In the genomic region with DNA sequence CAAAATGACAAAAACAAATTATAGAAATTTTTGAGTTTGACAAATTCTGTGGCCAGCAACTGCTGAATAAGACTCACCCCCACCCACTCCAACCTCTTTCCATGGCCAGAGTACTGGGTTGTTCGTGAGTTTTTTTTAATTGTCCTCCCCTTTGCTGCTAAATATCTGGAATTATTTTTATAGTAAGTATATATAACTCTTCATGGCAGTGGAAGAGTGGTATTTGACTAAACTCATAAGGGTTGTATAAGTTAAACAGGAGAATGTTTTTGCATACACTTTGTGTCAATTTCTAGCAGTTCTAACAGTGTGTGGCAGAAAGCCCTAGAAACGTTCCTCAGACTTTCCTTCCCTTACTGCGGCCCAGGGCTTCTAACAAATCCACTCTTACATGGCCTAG, we compare ENCODE assay signal across 24 mouse cellular contexts. TPM values are rescaled to one million over a fixed set of nuclear protein-coding genes. Genes with fewer than 3 reads are reported as not detected.
"Had no signal": no experiment of that assay in that cellular context is flagged by ENCODE, and none has a peak within 500 bp of the region (broad histone marks: within the 10 kb centered on the region; RNA-seq: fewer than 3 reads in every experiment).

No protein-coding gene starts in this region.

- H3K4me1 ChIP-seq: intestine, embryonic 15.5 days; liver, embryonic 13.5 days; midbrain, embryonic 13.5 days; neural tube, embryonic 13.5 days had no signal

- DNase-seq: kidney, adult 11 months; kidney, adult 9 months; kidney, postnatal 14 days; kidney, postnatal 4 days; liver; liver, embryonic 13.5 days; lung, adult 2 months; lung, postnatal 14 days; right cerebral cortex, adult 18-20 months; right cerebral cortex, postnatal 14 days; right cerebral cortex, postnatal 4 days; thymus, adult 2 months; thymus, postnatal 14 days; thymus, postnatal 4 days had no signal

- H3K9ac ChIP-seq: intestine, embryonic 15.5 days; liver, embryonic 13.5 days; midbrain, embryonic 13.5 days; neural tube, embryonic 13.5 days had no signal

- H3K36me3 ChIP-seq: intestine, embryonic 15.5 days; liver, embryonic 13.5 days; midbrain, embryonic 13.5 days; neural tube, embryonic 13.5 days had no signal

- ATAC-seq: intestine, embryonic 15.5 days; midbrain, embryonic 13.5 days; midbrain, embryonic 16.5 days had no signal

- H3K27ac ChIP-seq: intestine, embryonic 15.5 days; liver, embryonic 13.5 days; midbrain, embryonic 13.5 days; neural tube, embryonic 13.5 days; stomach, postnatal 0 days had no signal

- H3K9me3 ChIP-seq: intestine, embryonic 15.5 days; liver, embryonic 13.5 days; midbrain, embryonic 13.5 days; neural tube, embryonic 13.5 days had no signal

- H3K4me3 ChIP-seq: intestine, embryonic 15.5 days; liver, embryonic 13.5 days; midbrain, embryonic 13.5 days; myocyte; neural tube, embryonic 13.5 days had no signal

- H3K4me2 ChIP-seq: intestine, embryonic 15.5 days; liver, embryonic 13.5 days; midbrain, embryonic 13.5 days; neural tube, embryonic 13.5 days had no signal

RNA-seq across cellular contexts. Expression of a gene that starts 7.0 kb away (rescaled TPM):
- polyA plus RNA-seq: liver, embryonic 13.5 days; liver, embryonic 16.5 days; lung, adult 2 months; lung, embryonic 16.5 days; midbrain, embryonic 13.5 days; midbrain, embryonic 16.5 days; stomach, embryonic 14.5 days; stomach, postnatal 0 days; thymus, adult 2 months had no signal

RNA-seq across cellular contexts. Expression of a gene that starts 22.1 kb away (rescaled TPM):
- polyA plus RNA-seq: liver, embryonic 13.5 days; liver, embryonic 16.5 days; lung, adult 2 months; lung, embryonic 16.5 days; midbrain, embryonic 13.5 days; midbrain, embryonic 16.5 days; stomach, embryonic 14.5 days; stomach, postnatal 0 days; thymus, adult 2 months had no signal

RNA-seq across cellular contexts. Expression of a gene that starts 27.0 kb away (rescaled TPM):
- polyA plus RNA-seq: lung, adult 2 months; lung, embryonic 16.5 days; midbrain, embryonic 13.5 days; midbrain, embryonic 16.5 days; stomach, embryonic 14.5 days; stomach, postnatal 0 days; thymus, adult 2 months had no signal

RNA-seq across cellular contexts. Expression of a gene that starts 36.8 kb away (rescaled TPM):
- polyA plus RNA-seq: lung, adult 2 months; midbrain, embryonic 13.5 days; midbrain, embryonic 16.5 days had no signal

RNA-seq across cellular contexts. Expression of a gene that starts 45.6 kb away (rescaled TPM):
- polyA plus RNA-seq: kidney, embryonic 16.5 days; liver, embryonic 13.5 days; liver, embryonic 16.5 days; lung, adult 2 months; lung, embryonic 16.5 days; myocyte; stomach, postnatal 0 days; thymus, adult 2 months had no signal
